Mouse (Mus musculus): Measurements from ENCODE around the gene Fbxl17. TPM values are rescaled to one million over a fixed set of nuclear protein-coding genes. Genes with fewer than 3 reads are reported as not detected.

The Fbxl17 gene
- polyA plus RNA-seq, 1 experiment from 2014 or later = 5.7 TPM

DNA sequence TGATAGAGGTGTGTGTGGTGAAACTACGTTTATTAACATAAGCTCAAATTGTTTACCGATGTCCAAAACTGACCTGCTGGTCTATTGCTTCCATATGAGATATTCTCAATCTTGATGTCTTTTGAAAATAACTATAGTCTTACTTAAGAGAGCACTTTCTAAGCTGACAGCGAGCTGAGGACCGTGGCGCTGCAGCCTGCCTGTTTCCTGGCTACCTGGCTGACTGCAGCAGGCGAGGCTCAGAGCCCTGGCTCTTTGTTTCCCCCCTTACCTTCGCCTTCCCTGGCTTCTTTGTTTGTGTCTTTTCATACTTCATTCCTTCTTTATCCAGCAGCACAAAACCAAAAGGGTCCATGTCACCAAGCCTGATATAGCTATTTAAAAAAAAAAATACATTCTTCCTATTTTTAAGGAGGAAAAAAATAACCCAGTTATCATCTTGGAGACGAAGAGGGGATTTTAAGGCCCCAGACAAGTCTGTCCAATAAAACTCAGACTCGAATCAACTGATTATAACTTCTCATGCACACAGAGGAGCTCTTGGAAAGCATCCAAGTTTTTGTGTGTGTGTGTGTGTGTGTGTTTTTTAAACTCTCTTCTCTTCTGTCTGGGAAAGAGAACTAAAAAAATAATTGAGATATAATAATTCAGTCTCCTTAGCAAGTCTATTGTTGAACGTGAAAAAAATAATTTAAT, 48.4 kb downstream of the Fbxl17 start:
- Histone ChIP-seq H3K27ac (no peak overlapping the region), H3K9ac (no peak overlapping the region), H3K36me3 (peaks cover 4% of the 10 kb centered on the region), H3K4me2 (no peak overlapping the region), H3K9me3 (replicated peaks) (no peaks in the 10 kb centered on the region; the same call in 1 of the 2 replicates), H3K27me3 (no peaks in the 10 kb centered on the region), H3K4me1 (no peaks in the 10 kb centered on the region), H3K4me3 (replicated peaks) (no peak overlapping the region)
- ATAC-seq (replicated peaks; ENCODE audit: low FRiP score) = no peak
- WGBS = 76% methylated on average over 10 of the region's 10 CpGs

DNA sequence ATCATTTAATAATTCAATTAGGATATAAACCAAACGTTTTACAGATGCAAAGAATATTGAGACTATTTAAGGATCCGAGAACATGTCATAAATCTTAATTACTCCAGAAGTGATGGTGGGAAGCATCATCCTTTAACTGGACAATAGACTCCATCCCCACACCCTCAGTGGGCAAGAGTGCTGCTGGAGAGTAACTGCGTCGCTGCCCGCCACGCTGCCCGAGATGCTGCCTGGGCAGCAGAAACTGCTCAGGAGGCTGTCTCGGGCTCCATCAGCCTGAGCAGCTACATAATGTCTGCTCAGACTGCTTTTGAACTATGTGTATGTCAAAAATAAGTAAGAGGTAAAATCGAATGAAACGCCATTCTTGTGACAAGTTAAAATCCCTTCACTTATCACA, 52.1 kb downstream of the Fbxl17 start:
- Histone ChIP-seq H3K9me3 (replicated peaks) (no peaks in the 10 kb centered on the region), H3K27me3 (no peaks in the 10 kb centered on the region), H3K9ac (no peak overlapping the region), H3K4me3 (replicated peaks) (no peak overlapping the region), H3K27ac (no peak overlapping the region), H3K4me1 (no peaks in the 10 kb centered on the region), H3K4me2 (no peak overlapping the region), H3K36me3 (0 out of 2 replicates have a peak, but pooled peaks cover 4% of the 10 kb centered on the region)
- 80% methylated on average over 10 of the region's 10 CpGs for WGBS
- ATAC-seq (replicated peaks; ENCODE audit: low FRiP score) = no peak

DNA sequence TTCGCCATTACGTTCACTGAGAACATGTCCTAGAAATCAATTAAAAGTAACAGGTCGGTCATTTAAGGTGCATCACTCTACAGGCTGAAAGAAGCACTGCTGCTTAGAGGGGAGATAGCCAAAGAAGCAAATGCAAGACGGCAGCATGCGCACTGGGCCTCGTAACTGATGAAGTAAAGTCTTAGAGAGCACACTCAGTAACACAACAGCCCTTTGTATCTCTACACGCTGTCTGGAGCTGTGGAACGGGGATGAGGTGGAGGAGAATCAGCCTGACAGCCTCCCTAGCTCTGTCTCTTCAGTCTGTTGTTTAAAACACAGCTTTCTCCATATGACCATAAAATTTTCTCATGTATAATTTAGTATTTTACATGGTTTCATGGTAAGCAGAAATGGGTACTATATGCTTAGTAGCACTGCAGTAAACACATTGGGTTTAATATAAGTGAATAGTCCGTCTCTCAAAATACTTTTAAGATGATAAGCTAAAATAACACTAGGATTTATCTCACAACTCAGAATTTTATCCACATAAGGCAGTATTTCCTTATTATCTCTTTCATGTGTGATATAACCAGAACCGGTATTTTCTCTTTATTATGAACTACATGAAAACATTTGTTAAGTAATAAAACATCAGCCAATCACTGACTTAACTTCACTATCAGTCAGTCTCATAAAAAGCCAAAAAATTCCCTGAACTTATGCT, 52.7 kb downstream of the Fbxl17 start:
- H3K9me3 ChIP-seq (replicated peaks) = no peaks in the 10 kb centered on the region
- 84% methylated on average over 10 of the region's 10 CpGs for WGBS
- H3K4me1 ChIP-seq = no peaks in the 10 kb centered on the region
- H3K36me3 ChIP-seq = 0 out of 2 replicates have a peak, but pooled peaks cover 4% of the 10 kb centered on the region
- H3K9ac ChIP-seq = no peak overlapping the region
- H3K4me3 ChIP-seq (replicated peaks) = no peak overlapping the region
- no peak overlapping the region for H3K4me2 ChIP-seq
- H3K27me3 ChIP-seq = no peaks in the 10 kb centered on the region
- ATAC-seq (replicated peaks; ENCODE audit: low FRiP score) = no peak
- H3K27ac ChIP-seq = no peak overlapping the region

DNA sequence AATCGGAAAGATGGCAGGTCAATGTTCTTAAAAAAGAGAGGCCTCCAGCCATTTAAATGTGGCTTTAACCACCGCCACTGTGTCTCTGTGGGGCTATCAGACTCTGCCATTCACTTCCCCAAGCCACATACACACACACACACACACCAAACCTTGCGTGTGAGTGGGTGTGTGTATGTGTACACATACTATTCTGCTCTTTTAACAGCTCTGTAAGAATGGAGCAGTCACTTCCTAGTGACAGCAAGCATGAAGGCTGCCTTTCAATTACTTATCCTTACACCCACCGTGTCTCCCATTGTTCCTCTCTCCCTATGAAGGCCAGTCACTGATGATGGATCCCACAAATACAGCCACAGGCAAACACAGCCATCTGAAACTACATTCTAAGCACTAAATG, 54.6 kb downstream of the Fbxl17 start:
- Histone ChIP-seq H3K27ac (no peak overlapping the region), H3K9me3 (replicated peaks) (no peaks in the 10 kb centered on the region), H3K36me3 (0 out of 2 replicates have a peak, but pooled peaks cover 4% of the 10 kb centered on the region), H3K4me1 (no peaks in the 10 kb centered on the region), H3K9ac (no peak overlapping the region), H3K4me2 (no peak overlapping the region), H3K4me3 (replicated peaks) (no peak overlapping the region), H3K27me3 (no peaks in the 10 kb centered on the region)
- WGBS = 91% methylated on average over 4 of the region's 4 CpGs
- ATAC-seq (replicated peaks; ENCODE audit: low FRiP score) = no peak

DNA sequence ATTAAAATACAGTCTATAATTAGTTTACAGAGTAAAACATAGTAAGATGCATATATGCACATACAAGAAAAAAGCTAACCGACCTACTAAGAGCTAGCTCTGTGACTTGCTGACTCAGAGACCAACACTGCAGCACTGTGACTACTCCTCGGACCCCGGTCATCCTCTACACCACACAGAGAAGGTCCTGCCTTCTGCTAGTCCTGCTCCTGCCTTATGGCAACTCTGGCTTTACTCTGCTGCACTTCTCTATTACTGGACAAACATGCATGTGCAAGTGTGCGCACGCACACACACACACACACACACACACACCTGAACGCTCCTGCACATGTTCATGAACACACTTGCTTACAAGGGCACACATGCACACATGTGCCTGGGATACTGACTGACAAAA, 62.4 kb downstream of the Fbxl17 start:
- no peaks in the 10 kb centered on the region for H3K27me3 ChIP-seq
- H3K4me3 ChIP-seq (replicated peaks) = no peak overlapping the region
- ATAC-seq (replicated peaks; ENCODE audit: low FRiP score) = no peak
- no peak overlapping the region for H3K9ac ChIP-seq
- no peaks in the 10 kb centered on the region for H3K36me3 ChIP-seq
- no peaks in the 10 kb centered on the region for H3K9me3 ChIP-seq (replicated peaks)
- no peak overlapping the region for H3K27ac ChIP-seq
- no peak overlapping the region for H3K4me2 ChIP-seq
- WGBS = 96% methylated on average over 6 of the region's 6 CpGs
- 0 out of 2 replicates have a peak, but pooled peaks cover 2% of the 10 kb centered on the region for H3K4me1 ChIP-seq

DNA sequence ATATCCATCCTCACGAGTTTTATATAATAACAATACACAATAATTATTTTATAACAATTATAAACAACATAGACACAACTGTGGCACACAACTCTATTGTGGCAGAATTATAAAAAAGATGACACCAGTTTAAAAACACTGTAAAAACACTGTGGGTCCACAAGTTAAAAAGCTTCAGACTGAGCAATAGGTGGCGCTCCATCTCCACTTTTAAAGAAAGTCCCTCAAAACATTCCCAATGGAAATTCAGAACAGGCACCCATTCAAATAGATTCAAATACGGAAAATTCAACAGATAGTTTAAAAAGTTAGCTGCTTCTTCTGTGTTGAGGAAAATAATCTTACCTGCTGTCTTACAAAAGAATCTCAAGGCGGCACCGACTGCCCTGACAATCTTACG, 65.7 kb downstream of the Fbxl17 start:
- H3K4me2 ChIP-seq = no peak overlapping the region
- H3K4me3 ChIP-seq (replicated peaks) = no peak overlapping the region
- no peak overlapping the region for H3K9ac ChIP-seq
- H3K27me3 ChIP-seq = no peaks in the 10 kb centered on the region
- H3K4me1 ChIP-seq = peaks cover 9% of the 10 kb centered on the region; the same call in 1 of the 2 replicates
- WGBS = 58% methylated on average over 6 of the region's 6 CpGs
- H3K36me3 ChIP-seq = no peaks in the 10 kb centered on the region
- no peak overlapping the region for H3K27ac ChIP-seq
- H3K9me3 ChIP-seq (replicated peaks) = no peaks in the 10 kb centered on the region
- ATAC-seq (replicated peaks; ENCODE audit: low FRiP score) = no peak

DNA sequence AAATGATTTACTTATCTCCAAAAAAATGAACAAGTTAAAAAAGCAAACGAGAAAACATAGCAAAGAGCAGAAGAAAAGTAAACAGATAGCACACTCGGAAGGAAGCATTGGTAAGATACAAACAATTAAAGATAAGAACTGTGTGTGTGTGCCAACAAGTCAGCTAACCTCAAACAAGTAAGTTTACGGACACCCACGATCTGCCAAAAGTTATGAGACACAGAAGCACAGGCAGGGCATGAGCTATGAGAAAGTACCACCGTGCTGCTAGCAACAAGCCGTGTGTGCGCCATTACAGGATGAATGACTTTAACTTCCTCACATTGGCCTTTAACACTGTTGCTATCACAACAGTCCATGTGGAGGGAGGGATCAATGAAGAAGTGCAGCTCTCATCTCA, 68.2 kb downstream of the Fbxl17 start:
- Histone ChIP-seq H3K36me3 (no peaks in the 10 kb centered on the region), H3K9ac (no peak overlapping the region), H3K27ac (no peak overlapping the region), H3K4me2 (no peak overlapping the region), H3K9me3 (replicated peaks) (no peaks in the 10 kb centered on the region), H3K4me1 (peaks cover 9% of the 10 kb centered on the region; the same call in 1 of the 2 replicates), H3K27me3 (no peaks in the 10 kb centered on the region), H3K4me3 (replicated peaks) (no peak overlapping the region)
- no peak for ATAC-seq (replicated peaks; ENCODE audit: low FRiP score)
- 63% methylated on average over 7 of the region's 7 CpGs for WGBS

DNA sequence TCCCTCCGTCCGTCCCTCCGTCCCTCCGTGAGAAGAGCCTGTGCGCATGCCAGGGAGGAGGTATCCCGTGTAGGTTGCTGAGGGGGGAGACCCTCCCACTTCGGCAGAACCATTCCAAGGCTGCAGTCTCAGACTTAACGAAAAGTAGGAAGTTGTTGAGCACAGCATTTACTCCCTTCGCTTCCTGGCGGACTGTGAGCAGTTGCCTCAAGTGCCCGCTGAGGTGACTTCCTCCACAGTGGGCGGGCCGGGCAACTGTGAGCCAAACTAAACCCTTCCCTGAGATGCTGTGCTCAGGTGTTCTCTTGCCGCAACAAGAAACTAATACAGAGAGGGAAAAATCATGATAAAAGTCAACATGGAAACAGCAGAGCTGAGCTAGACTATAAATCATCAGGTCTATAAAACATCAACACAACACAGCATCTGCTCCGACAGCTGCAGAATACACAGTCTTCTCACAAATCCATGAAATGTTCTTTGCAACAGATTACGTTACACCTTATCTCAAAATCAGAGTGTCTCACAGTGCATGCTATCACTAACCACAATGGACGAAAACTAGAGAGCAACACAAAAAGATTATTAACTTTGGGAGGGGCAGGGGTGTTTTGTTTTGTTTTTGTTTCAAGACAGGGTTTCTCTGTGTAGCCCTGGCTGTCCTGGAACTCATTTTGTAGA, 69.3 kb downstream of the Fbxl17 start:
- 52% methylated on average over 17 of the region's 17 CpGs for WGBS
- H3K9ac ChIP-seq = no peak overlapping the region
- peak overlapping the region; percentile 48 for H3K4me2 ChIP-seq
- H3K9me3 ChIP-seq (replicated peaks) = no peaks in the 10 kb centered on the region
- peak overlapping the region; percentile 24 for H3K4me3 ChIP-seq (replicated peaks)
- H3K27ac ChIP-seq = no peak overlapping the region
- H3K27me3 ChIP-seq = no peaks in the 10 kb centered on the region
- 0 out of 2 replicates have a peak, but pooled peaks have one; percentile 22 for ATAC-seq (replicated peaks; ENCODE audit: low FRiP score)
- H3K36me3 ChIP-seq = no peaks in the 10 kb centered on the region
- H3K4me1 ChIP-seq = peaks cover 9% of the 10 kb centered on the region; the same call in 1 of the 2 replicates

DNA sequence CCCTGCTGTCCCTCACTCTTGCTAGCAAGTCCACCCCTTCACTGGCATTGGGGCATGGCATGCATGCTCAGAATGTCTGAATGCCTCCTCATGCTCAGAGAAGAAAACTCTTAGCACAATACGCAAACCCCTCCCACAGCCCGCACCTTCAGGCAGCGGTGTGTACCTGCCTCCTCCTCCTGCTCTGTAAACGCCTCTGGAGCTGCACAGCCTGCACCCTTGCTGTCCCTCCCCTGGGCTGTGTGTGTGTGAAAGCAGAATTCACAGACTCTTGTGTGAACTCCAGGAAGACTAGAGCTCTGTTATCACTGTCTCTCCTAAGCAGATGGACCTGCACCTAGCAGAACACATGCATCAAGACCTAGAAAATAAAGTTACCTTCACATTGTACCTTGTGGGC, 76.0 kb downstream of the Fbxl17 start:
- 81% methylated on average over 4 of the region's 4 CpGs for WGBS

DNA sequence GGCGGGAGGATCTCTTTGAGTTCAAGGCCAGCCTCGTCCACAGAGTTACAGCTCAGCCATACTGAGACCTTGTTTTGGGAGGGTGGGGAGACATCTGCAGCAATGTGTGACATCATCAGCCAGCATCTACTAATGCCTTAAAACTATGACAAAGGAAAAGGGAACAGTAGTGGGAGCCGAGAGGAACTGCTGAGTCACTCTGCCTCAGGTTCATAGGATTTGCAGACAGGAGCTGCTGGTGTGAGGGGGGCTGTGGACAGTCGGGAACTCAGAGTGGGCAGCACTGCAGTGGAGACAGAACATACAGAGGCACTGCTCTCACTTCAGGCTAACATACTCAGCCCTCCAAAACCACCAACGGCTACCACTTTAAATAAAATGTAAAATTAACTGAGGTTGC, 77.1 kb downstream of the Fbxl17 start:
- no peak overlapping the region for H3K27ac ChIP-seq
- 92% methylated on average over 5 of the region's 5 CpGs for WGBS
- no peaks in the 10 kb centered on the region for H3K4me1 ChIP-seq
- H3K9ac ChIP-seq = no peak overlapping the region
- no peaks in the 10 kb centered on the region for H3K36me3 ChIP-seq
- H3K27me3 ChIP-seq = no peaks in the 10 kb centered on the region
- no peaks in the 10 kb centered on the region for H3K9me3 ChIP-seq (replicated peaks)
- no peak overlapping the region for H3K4me2 ChIP-seq
- H3K4me3 ChIP-seq (replicated peaks) = no peak overlapping the region
- ATAC-seq (replicated peaks; ENCODE audit: low FRiP score) = no peak

More for the DNA sequence above, 76.0 kb downstream of the Fbxl17 start:
- Histone ChIP-seq H3K9ac (no peak overlapping the region), H3K4me2 (no peak overlapping the region), H3K27ac (no peak overlapping the region), H3K9me3 (replicated peaks) (no peaks in the 10 kb centered on the region), H3K4me1 (no peaks in the 10 kb centered on the region), H3K36me3 (no peaks in the 10 kb centered on the region), H3K27me3 (no peaks in the 10 kb centered on the region), H3K4me3 (replicated peaks) (no peak overlapping the region)
- ATAC-seq (replicated peaks; ENCODE audit: low FRiP score) = no peak

DNA sequence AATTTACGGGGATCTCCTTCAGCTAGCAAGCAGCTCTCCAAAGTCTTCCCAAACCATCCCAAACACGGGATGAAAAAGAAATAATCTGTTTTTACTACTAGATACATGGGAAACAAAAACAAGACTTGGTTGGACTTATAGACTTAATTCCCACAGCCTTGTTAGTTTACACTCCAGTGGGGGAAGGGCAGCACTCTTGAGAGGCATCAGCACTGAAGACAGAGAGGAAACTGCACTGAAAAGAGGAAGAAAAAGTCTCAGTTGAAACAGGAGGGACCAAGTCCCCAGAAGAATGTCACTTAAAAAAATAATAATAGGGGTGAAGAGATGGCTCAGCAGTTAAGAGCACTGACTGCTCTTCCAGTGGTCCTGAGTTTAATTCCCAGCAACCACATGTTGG, 78.0 kb downstream of the Fbxl17 start:
- Histone ChIP-seq H3K27me3 (no peaks in the 10 kb centered on the region), H3K4me1 (no peaks in the 10 kb centered on the region), H3K27ac (no peak overlapping the region), H3K4me3 (replicated peaks) (no peak overlapping the region), H3K36me3 (no peaks in the 10 kb centered on the region), H3K9me3 (replicated peaks) (no peaks in the 10 kb centered on the region), H3K9ac (no peak overlapping the region), H3K4me2 (no peak overlapping the region)
- ATAC-seq (replicated peaks; ENCODE audit: low FRiP score) = no peak
- WGBS = 71% methylated on average over 2 of the region's 2 CpGs

DNA sequence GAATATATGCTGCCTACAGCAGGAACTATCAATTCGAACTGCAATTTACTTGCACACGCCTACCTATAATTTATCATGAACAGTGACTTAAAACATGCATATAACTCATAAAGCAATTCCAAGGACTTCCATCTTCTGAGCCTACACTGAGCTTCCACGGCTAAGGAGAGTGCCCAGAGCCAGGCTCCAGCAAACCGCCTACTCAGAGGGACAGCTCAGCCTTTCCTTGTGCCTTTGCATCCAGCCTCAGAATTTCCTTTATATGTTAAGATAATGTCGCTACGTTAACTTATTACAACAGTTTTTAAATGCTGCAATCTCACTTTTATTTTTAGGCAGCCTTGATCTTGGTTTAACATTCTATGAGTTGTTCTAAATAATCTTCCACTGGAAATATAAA, 80.3 kb downstream of the Fbxl17 start:
- Histone ChIP-seq H3K9ac (no peak overlapping the region), H3K27me3 (no peaks in the 10 kb centered on the region), H3K4me3 (replicated peaks) (no peak overlapping the region), H3K4me1 (no peaks in the 10 kb centered on the region), H3K27ac (no peak overlapping the region), H3K9me3 (replicated peaks) (no peaks in the 10 kb centered on the region), H3K36me3 (no peaks in the 10 kb centered on the region), H3K4me2 (no peak overlapping the region)
- WGBS = 82% methylated on average over 6 of the region's 6 CpGs
- ATAC-seq (replicated peaks; ENCODE audit: low FRiP score) = no peak
